Mouse (Mus musculus) ES-E14 (cell line): ENCODE measurements at regions not wholly inside any gene's neighbourhood (a gene's known extent, or its start where the extent isn't known, plus 50 kb on each side); places are given as distances from the start of the nearest gene placed in this dataset.

Source experiments
- DNase-seq: peaks from one replicate; pipeline ENCODE4 v3.0.0-alpha.2; 2013; ENCODE audit warnings: low read depth, low spot score
- H3K27ac ChIP-seq: 2 replicates; pipeline ENCODE4 v1.5.1; 2012; ENCODE audit warnings: low read depth, mild to moderate bottlenecking, low read length, moderate library complexity, mixed read lengths; ENCODE audit not compliant: poor library complexity, insufficient read depth, severe bottlenecking
- H3K36me3 ChIP-seq: 2 replicates; pipeline ENCODE4 v1.6.1; 2012; ENCODE audit warnings: mild to moderate bottlenecking, low read length, moderate library complexity, mixed read lengths; ENCODE audit not compliant: control insufficient read depth, poor library complexity, insufficient read depth, severe bottlenecking
- H3K4me1 ChIP-seq, 2 experiments: fragments of 150-350 bp in 1 of 2; sonication (generic) in 1 of 2; 2 replicates each; pipeline ENCODE4 v1.6.1; 2012; ENCODE audit warnings: low read length in 2 of 2, mild to moderate bottlenecking in 1 of 2, mixed read lengths in 1 of 2; ENCODE audit not compliant: control insufficient read depth in 2 of 2, insufficient read depth in 2 of 2, poor library complexity in 1 of 2
- H3K4me3 ChIP-seq, 2 experiments: fragments of 150-350 bp in 1 of 2; sonication (generic) in 1 of 2; 2 replicates each; pipeline ENCODE4 v1.5.1; 2012; ENCODE audit warnings: low read length in 2 of 2, low read depth in 1 of 2, mild to moderate bottlenecking in 1 of 2, mixed read lengths in 1 of 2; ENCODE audit not compliant: insufficient read depth in 1 of 2, poor library complexity in 1 of 2, severe bottlenecking in 1 of 2
- H3K9ac ChIP-seq: 2 replicates; pipeline ENCODE4 v1.6.1; 2012; ENCODE audit warnings: low read depth, mild to moderate bottlenecking, low read length, mixed read lengths; ENCODE audit not compliant: poor library complexity, insufficient read depth, severe bottlenecking
- H3K9me3 ChIP-seq: fragments of 150-350 bp; sonication (generic); 2 replicates; pipeline ENCODE4 v1.6.1; 2012; ENCODE audit warnings: low read depth, mild to moderate bottlenecking, low read length; ENCODE audit not compliant: control insufficient read depth, insufficient read depth
- CHD2 ChIP-seq: IDR thresholded peaks from 2 replicates; pipeline ENCODE4 v1.6.1; 2014; ENCODE audit warnings: mild to moderate bottlenecking, low read depth, low read length, inconsistent platforms
- HCFC1 ChIP-seq: IDR thresholded peaks from 2 replicates; pipeline ENCODE4 v1.6.1; 2012; ENCODE audit warnings: low read length, inconsistent platforms, borderline replicate concordance; ENCODE audit not compliant: insufficient read depth
- MAFK ChIP-seq: IDR thresholded peaks from 2 replicates; pipeline ENCODE4 v1.6.1; 2014; ENCODE audit warnings: mild to moderate bottlenecking, low read depth, low read length, inconsistent platforms; ENCODE audit not compliant: insufficient read depth
- ZC3H11A ChIP-seq: IDR thresholded peaks from 2 replicates; pipeline ENCODE4 v1.6.1; 2012; ENCODE audit warnings: low read depth, mild to moderate bottlenecking, inconsistent platforms, low read length, borderline replicate concordance
- ZNF384 ChIP-seq: IDR thresholded peaks from 2 replicates; pipeline ENCODE4 v1.6.1; 2012; ENCODE audit warnings: low read depth, low read length, inconsistent platforms
- in situ Hi-C, 2 experiments: fragments of 600-800 bp; cut with MboI; formaldehyde crosslinking; loops; one replicate each; pipeline ENCODE4 v1.15.1; 2025; ENCODE audit warnings: low sequenced_read_pairs in 2 of 2, inconsistent platforms in 1 of 2; ENCODE audit not compliant: unreplicated experiment in 2 of 2

GRCm38 (mm10) chr10:126141586-126141985 lies 175.6 kb downstream of the Lrig3 start:
- in situ Hi-C loops = no loop called here
- DNase-seq = no peak
- TF ChIP-seq MAFK (no peak), ZC3H11A (no peak), HCFC1 (no peak), CHD2 (no peak), ZNF384 (no peak)
- Histone ChIP-seq H3K36me3 (no peaks in the 10 kb centered on the region), H3K9ac (no peak overlapping the region), H3K4me3 (no peak overlapping the region), H3K9me3 (no peaks in the 10 kb centered on the region), H3K4me1 (no peaks in the 10 kb centered on the region), H3K27ac (no peak overlapping the region)

GRCm38 (mm10) chr10:126143833-126144232 lies 177.9 kb downstream of the Lrig3 start:
- DNase-seq = no peak
- in situ Hi-C loops = no loop called here
- no peaks in the 10 kb centered on the region for H3K36me3 ChIP-seq
- H3K9me3 ChIP-seq = no peaks in the 10 kb centered on the region
- TF ChIP-seq CHD2 (no peak), ZC3H11A (no peak), HCFC1 (no peak), ZNF384 (no peak), MAFK (no peak)
- no peak overlapping the region for H3K9ac ChIP-seq
- H3K4me1 ChIP-seq = no peaks in the 10 kb centered on the region
- H3K4me3 ChIP-seq = no peak overlapping the region
- no peak overlapping the region for H3K27ac ChIP-seq

GRCm38 (mm10) chr10:126144609-126145202 lies 178.7 kb downstream of the Lrig3 start:
- in situ Hi-C loops = no loop called here
- no peaks in the 10 kb centered on the region for H3K4me1 ChIP-seq
- TF ChIP-seq CHD2 (no peak), ZC3H11A (no peak), HCFC1 (no peak)
- H3K27ac ChIP-seq = no peak overlapping the region
- H3K9me3 ChIP-seq = no peaks in the 10 kb centered on the region
- H3K4me3 ChIP-seq = no peak overlapping the region
- no peak overlapping the region for H3K9ac ChIP-seq
- H3K36me3 ChIP-seq = no peaks in the 10 kb centered on the region
- DNase-seq = no peak

- in situ Hi-C loops = no loop called here
- Histone ChIP-seq H3K36me3 (no peaks in the 10 kb centered on the region), H3K27ac (no peak overlapping the region), H3K9me3 (no peaks in the 10 kb centered on the region), H3K4me1 (no peaks in the 10 kb centered on the region), H3K9ac (no peak overlapping the region), H3K4me3 (no peak overlapping the region)
- no peak for DNase-seq
- TF ChIP-seq MAFK = no peak
- no peak for TF ChIP-seq ZNF384
- no peak for TF ChIP-seq CHD2
- TF ChIP-seq HCFC1 = no peak
- no peak for TF ChIP-seq ZC3H11A
Observed at GRCm38 (mm10) chr10:126157300-126157699, 191.3 kb downstream of the Lrig3 start.

GRCm38 (mm10) chr10:126165215-126165614 lies 199.2 kb downstream of the Lrig3 start:
- Histone ChIP-seq H3K36me3 (no peaks in the 10 kb centered on the region), H3K4me1 (no peaks in the 10 kb centered on the region), H3K9ac (no peak overlapping the region), H3K9me3 (no peaks in the 10 kb centered on the region), H3K27ac (no peak overlapping the region), H3K4me3 (no peak overlapping the region)
- DNase-seq = no peak
- TF ChIP-seq ZNF384 = no peak
- in situ Hi-C loops = no loop called here
